Mouse (Mus musculus) limb, embryonic 14.5 days (tissue): ENCODE results near the gene Dpy19l3. TPM values are rescaled to one million over a fixed set of nuclear protein-coding genes. Genes with fewer than 3 reads are reported as not detected.

Source experiments
- ATAC-seq: fragments of 200-750 bp; cut with Nextera tagmentation; 2 replicates; pipeline ENCODE4 v1.8.0; 2017; ENCODE audit warnings: low read depth, moderate number of reproducible peaks, moderate TSS enrichment; ENCODE audit not compliant: low FRiP score
- DNase-seq: peaks from one replicate; pipeline ENCODE4 v3.0.0-alpha.2; 2015; ENCODE audit warnings: low spot score
- H3K27ac ChIP-seq: fragments of 300-500 bp; sonication (generic); replicated peaks from 2 replicates; pipeline ENCODE4 v1.5.1; 2014; ENCODE audit warnings: low read depth, mild to moderate bottlenecking, low read length, moderate library complexity, mixed read lengths
- H3K27me3 ChIP-seq: fragments of 300-500 bp; sonication (generic); 2 replicates; pipeline ENCODE4 v1.6.1; 2014; ENCODE audit warnings: low read length, mixed read lengths; ENCODE audit not compliant: control insufficient read depth, insufficient read depth
- H3K36me3 ChIP-seq: fragments of 300-500 bp; sonication (generic); 2 replicates; pipeline ENCODE4 v1.6.1; 2014; ENCODE audit warnings: mild to moderate bottlenecking, low read length, moderate library complexity, mixed read lengths; ENCODE audit not compliant: control insufficient read depth, insufficient read depth
- H3K4me1 ChIP-seq: fragments of 300-500 bp; sonication (generic); 2 replicates; pipeline ENCODE4 v1.6.1; 2014; ENCODE audit warnings: antibody characterized with exemption, low read length, mixed read lengths; ENCODE audit not compliant: control insufficient read depth, insufficient read depth
- H3K4me2 ChIP-seq: fragments of 300-500 bp; sonication (generic); replicated peaks from 2 replicates; pipeline ENCODE4 v1.6.1; 2014; ENCODE audit warnings: low read depth, mild to moderate bottlenecking, low read length, moderate library complexity; ENCODE audit not compliant: severe bottlenecking
- H3K4me3 ChIP-seq: fragments of 300-500 bp; sonication (generic); replicated peaks from 2 replicates; pipeline ENCODE4 v1.5.1; 2014; ENCODE audit warnings: low read length
- H3K9ac ChIP-seq: fragments of 300-500 bp; sonication (generic); 2 replicates; pipeline ENCODE4 v1.6.1; 2014; ENCODE audit warnings: mild to moderate bottlenecking, low read depth, low read length, moderate library complexity; ENCODE audit not compliant: severe bottlenecking
- H3K9me3 ChIP-seq: fragments of 300-500 bp; sonication (generic); 2 replicates; pipeline ENCODE4 v1.6.1; 2016; ENCODE audit warnings: low read length; ENCODE audit not compliant: control insufficient read depth
- POLR2A ChIP-seq: fragments of 200-500 bp; IDR thresholded peaks from 2 replicates; pipeline ENCODE4 v1.8.0; 2012; ENCODE audit warnings: inconsistent platforms, mild to moderate bottlenecking, moderate library complexity, borderline replicate concordance; ENCODE audit not compliant: insufficient read depth, insufficient read length; ENCODE audit errors: extremely low read depth
- WGBS: fragments of 180-500 bp; shearing (Covaris S2); extraction: QIAGEN DNeasy Blood & Tissue Kit; methylation state at CpG from one replicate; pipeline ENCODE4 v1.1.7; 2014; 5-methylcytosine and 5-hydroxymethylcytosine counted together
- polyA plus RNA-seq, 2 experiments: library from polyadenylated mRNA; depleted of rRNA in 1 of 2; stranded (reverse) in 1 of 2; unstranded in 1 of 2; fragments of >200 nt; fragmentation: Nextera tagmentation in 1 of 2; extraction: Ambion mirVana in 1 of 2; gene quantifications; 2 replicates each; pipeline versions ENCODE4 v1.2.1 to v1.2.3; 2012 to 2014

The Dpy19l3 gene
- polyA plus RNA-seq, 2 experiments: 15.9 to 34.7 TPM

DNA sequence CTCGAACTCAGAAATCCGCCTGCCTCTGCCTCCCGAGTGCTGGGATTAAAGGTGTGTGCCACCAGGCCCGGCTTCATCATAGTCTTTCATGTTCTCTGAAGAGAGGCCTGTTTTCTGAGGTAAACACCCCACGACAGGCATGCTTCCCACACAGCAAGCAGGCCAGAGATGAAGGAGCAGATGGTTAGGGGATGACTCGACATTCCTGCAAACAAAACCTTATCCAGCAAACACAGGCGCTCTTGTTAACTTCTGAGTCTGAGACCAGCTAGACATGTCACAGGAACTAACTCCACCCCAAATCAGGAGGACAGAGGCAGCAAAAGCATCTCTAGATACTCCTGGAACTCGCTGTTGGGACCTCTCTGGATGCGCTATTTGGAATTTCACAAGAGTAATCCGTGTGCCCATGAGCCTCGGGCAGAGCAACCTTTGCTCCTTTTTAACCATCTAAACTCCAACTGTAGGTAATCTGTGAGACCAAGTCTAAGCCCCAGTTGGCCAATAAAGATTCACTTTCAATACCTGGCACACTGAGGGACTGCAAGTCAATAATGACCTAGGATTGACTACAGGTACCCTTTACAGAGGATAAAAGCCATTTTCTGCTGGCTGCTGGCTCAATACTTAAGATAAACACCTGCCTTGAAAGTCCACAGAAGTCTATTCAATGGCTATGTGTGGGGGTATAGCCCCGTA is 38.0 kb upstream of the Dpy19l3 start:
- Histone ChIP-seq H3K4me2 (no peak overlapping the region), H3K9me3 (no peaks in the 10 kb centered on the region), H3K4me1 (no peaks in the 10 kb centered on the region), H3K4me3 (no peak overlapping the region), H3K36me3 (peaks cover 92% of the 10 kb centered on the region), H3K27ac (no peak overlapping the region), H3K27me3 (no peaks in the 10 kb centered on the region), H3K9ac (no peak overlapping the region)
- 85% methylated on average over 12 of the region's 12 CpGs for WGBS
- TF ChIP-seq POLR2A: no peak
- ATAC-seq: no peak
- DNase-seq: no peak

DNA sequence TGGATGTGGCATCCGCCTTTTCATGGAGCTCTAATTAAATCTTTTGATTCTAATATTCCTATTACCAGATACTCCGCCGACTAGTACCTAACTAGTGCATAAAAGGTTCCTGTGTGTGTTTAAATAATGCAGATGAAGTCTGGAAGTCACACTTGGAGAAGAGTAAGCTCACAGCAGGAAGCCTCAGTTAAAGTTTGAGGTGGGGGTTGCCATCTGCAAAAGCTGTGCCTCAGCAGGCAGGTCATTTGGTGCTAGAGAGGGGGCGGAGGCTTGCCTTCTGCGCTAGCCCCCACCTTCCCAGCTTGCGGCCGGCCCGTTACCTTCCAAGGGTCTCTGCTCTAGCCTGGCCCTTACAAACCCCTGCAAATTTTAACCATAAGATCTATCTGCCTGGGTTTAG is 36.7 kb upstream of the Dpy19l3 start:
- no peaks in the 10 kb centered on the region for H3K27me3 ChIP-seq
- no peaks in the 10 kb centered on the region for H3K9me3 ChIP-seq
- no peak for ATAC-seq
- no peaks in the 10 kb centered on the region for H3K4me1 ChIP-seq
- no peak overlapping the region for H3K4me2 ChIP-seq
- DNase-seq: no peak
- WGBS: 37% methylated on average over 8 of the region's 8 CpGs
- no peak overlapping the region for H3K27ac ChIP-seq
- peaks cover 88% of the 10 kb centered on the region for H3K36me3 ChIP-seq
- H3K4me3 ChIP-seq: no peak overlapping the region
- H3K9ac ChIP-seq: no peak overlapping the region
- TF ChIP-seq POLR2A: no peak

DNA sequence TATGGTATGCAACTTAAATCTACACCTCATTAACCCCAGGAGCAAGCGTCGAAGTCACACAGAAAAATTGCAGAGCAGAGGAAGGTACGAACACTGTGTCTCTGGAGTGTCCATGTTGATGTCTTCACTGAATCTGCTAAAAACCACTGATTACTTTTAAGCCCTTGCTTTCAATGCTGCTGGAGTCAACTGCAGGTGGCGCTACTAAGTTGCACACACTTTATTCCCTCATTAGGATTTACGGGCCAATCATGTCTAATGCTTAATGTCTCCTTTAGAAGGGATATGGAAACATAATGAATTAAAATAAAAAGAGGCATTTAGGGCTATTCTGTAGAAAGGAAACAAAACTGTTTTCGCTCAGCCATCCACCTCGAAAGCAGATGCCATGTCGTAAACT is 35.9 kb upstream of the Dpy19l3 start:
- no peak overlapping the region for H3K27ac ChIP-seq
- no peak overlapping the region for H3K4me3 ChIP-seq
- DNase-seq: no peak
- no peaks in the 10 kb centered on the region for H3K9me3 ChIP-seq
- 56% methylated on average over 8 of the region's 8 CpGs for WGBS
- no peaks in the 10 kb centered on the region for H3K27me3 ChIP-seq
- H3K4me1 ChIP-seq: no peaks in the 10 kb centered on the region
- H3K36me3 ChIP-seq: peaks cover 88% of the 10 kb centered on the region
- H3K9ac ChIP-seq: no peak overlapping the region
- no peak for TF ChIP-seq POLR2A
- no peak overlapping the region for H3K4me2 ChIP-seq
- ATAC-seq: no peak

DNA sequence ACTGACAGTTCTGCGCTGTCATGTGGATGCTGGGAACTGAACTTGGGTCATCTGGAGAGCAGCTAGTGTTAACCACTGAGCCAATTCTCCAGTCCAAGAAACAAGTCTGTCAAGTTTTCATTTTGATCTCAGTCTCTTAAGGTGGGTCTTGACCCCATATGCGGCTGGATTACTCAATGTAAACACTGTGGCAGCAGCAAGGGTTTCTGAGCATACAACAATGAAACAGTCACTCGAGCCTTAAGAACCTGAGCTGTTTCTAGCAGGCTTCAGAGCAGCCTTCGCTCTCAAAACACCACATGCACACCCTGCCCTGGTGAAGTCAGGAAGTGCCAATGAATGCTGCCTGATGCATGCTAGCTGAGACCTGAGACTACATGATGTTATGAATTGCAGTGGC is 31.3 kb upstream of the Dpy19l3 start:
- TF ChIP-seq POLR2A: no peak
- Histone ChIP-seq H3K36me3 (peaks cover 77% of the 10 kb centered on the region), H3K4me1 (no peaks in the 10 kb centered on the region), H3K9me3 (no peaks in the 10 kb centered on the region), H3K4me2 (no peak overlapping the region), H3K4me3 (no peak overlapping the region), H3K27me3 (no peaks in the 10 kb centered on the region), H3K9ac (no peak overlapping the region), H3K27ac (no peak overlapping the region)
- WGBS: 77% methylated on average over 4 of the region's 4 CpGs
- ATAC-seq: no peak
- DNase-seq: no peak

DNA sequence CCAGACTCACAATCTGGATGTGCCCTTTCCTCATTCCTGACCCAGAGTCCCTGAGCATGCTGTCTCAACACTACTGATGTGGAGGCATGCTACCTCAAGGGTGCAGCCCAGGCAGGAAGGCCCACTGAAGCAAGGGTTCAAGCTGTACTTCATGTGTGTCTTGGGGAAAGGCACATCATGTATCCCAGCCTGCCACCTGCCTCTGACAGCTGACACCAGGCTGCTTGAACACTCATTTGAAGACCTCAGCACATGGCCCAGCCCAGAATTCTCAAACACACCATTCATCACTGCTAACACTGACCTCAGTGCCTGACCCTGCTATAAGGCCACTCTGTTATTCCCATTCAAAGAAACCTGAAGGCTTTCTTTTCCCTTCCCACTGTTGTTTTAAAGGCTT is 28.0 kb upstream of the Dpy19l3 start:
- H3K4me2 ChIP-seq: no peak overlapping the region
- H3K4me3 ChIP-seq: no peak overlapping the region
- H3K4me1 ChIP-seq: no peaks in the 10 kb centered on the region
- DNase-seq (no peak), ATAC-seq (no peak)
- peaks cover 81% of the 10 kb centered on the region for H3K36me3 ChIP-seq
- H3K27me3 ChIP-seq: no peaks in the 10 kb centered on the region
- TF ChIP-seq POLR2A: no peak
- no peak overlapping the region for H3K27ac ChIP-seq
- no peak overlapping the region for H3K9ac ChIP-seq
- no peaks in the 10 kb centered on the region for H3K9me3 ChIP-seq
